Mouse (Mus musculus) right cerebral cortex, postnatal 25 days (tissue): Measurements from ENCODE around the gene Nat9.

ENCODE experiments used
- DNase-seq: peaks from one replicate; pipeline ENCODE4 v3.0.0; 2022

Gene Nat9

DNA sequence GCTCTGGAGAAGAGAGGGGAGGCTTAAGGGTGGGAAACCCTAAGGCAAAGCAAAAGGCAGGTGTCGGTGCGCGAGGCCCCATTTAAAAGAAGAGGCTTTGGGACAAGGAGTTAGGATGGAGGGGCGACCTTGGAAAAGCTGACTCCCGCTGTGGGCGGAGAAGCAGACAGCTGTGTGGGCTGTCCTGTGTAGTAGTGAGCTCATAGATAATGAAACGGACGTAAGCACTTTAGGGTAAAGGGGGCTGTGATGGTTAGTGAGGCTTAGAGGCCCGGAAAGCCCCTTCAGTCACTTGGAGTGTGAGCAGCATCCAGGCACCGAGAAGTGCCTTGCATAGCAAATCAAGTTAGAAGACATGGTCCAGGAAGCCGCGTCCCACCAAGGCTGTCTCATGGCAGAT, at the start of gene Nat9:
Gene Nat9, minus strand, starts transcription at position 167 of the 400 bp plus-strand sequence.
- no peak for DNase-seq

GRCm38 (mm10) chr11:115236570-115236969, 48.9 kb upstream of the Nat9 start:
- no peak for DNase-seq

GRCm38 (mm10) chr11:115234320-115235044, 46.8 kb upstream of the Nat9 start:
- no peak for DNase-seq

DNA sequence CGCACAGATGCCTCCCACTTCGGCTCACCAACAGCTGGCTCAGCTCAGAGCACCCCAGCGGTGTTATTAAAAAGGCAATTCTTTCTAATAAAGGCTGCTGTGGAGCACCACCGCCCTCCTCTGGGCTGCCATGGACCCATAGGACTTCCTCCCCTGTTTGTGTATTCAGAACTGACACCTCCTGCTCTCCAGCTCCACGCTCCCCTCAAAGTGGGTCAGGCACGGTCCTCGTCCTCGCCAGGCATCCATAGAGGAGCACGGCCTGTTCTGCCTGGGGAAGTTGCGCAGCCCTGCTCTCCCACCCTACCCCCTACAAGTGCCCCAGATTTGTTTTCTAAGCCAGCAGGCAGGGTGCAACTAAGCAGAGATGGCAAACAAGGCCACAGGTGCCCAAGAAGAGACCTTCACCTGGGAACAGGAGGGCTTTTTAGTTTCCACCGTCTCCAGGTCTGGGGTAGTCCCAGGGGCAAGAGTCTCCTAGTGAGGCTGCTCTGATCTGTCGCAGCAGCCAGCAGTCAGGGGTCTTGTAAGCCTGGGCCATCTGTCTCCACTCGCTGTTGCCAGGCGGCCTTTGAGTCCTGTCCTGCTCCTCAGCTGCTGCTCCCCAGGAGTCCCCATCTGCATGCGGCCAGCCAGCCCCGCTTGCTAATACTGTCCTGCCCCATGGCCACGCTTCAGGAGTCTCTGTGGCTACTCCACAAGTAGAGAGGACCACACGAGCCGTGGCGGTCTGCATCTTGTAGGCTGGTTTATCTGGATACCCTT, 46.0 kb upstream of the Nat9 start:
- DNase-seq, result peak; percentile 23

DNA sequence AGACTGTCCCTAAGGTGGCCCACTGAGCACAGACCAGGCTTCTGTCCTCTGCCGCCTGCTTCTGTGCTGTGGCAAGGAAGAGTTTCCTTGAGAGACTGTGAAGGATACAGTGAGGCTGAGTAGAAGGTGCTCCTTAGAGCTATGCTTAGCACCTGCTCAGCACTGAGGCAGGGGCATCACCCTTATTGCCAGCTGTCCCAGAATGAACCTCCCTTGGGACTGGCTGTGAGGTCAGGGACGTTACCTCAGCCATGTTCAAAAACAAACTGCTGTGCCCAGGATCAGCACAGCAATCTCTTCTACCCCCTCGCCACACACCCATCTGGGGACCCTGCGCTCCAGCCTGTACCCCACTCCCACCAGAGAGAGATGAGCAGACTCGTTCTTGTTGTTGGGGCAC, 45.2 kb upstream of the Nat9 start:
- no peak for DNase-seq

- peak; percentile 17 for DNase-seq
These were observed 44.3 kb upstream of the Nat9 start for GRCm38 (mm10) chr11:115231924-115232323.

GRCm38 (mm10) chr11:115231168-115231915, 43.7 kb upstream of the Nat9 start:
- no peak for DNase-seq

DNA sequence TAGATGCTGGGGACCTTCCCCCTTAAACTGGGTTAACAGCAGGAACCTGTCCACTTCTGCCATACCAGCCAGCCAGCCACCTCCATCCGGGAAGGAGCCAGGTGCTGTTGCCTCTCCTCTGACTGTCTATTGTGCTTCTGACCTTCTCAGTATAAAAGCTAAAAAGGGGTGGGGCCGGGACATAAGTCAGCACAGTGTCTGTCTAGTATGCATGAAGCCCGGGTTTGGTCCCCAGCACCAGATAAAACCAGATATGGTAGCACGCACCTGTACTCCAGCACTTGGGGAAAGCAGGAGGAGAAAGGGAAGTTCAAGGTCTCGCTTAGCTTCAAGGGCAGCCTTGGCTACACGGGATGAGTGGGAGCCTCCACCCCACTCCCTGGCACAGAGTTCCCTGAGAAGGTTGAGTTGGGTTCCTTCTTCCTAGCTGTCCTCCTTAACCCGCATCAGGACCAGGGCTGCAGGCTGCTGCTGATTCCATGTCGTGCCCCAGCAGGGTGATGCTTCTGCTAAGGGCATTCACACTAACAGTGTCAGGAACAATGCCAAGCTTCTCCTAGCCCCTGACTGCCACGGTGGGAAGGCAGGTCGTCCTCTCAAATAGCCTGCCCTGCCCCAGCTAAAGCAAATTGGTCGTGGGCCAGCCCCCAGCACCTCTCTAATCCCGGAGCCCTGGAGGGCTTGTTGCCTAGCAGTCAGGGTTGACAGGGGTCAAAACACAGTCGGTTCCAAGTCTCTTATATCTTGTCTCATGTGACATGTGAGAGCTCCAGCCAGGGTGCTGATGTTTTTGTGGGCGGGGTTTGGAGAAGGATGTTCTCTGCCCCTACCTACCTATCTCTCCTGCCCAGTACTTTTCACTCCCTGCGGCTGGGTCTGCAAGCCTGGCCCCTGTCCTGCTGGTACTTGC, 41.6 kb upstream of the Nat9 start:
- DNase-seq, result no peak

DNA sequence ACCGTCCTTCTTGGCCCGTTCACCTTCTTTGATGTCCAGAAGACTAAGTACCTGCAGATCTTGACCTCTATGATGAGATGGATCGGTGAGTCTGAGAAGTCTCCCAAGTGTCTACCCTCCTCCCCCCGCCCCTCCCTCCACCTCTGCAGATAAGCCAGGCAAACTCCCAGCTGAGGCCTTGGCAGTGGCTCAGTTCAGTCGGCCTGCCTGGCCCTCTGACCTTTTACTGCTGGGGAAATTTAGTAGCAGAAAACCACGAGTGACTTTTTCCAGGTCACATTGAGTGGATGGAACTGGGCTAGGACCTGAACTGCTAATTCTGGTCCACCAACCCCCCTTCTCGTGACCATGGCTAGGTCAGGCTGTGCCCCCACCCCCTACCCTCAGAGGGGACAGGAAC, 40.8 kb upstream of the Nat9 start:
- DNase-seq, result no peak

- no peak for DNase-seq
These were observed 40.0 kb upstream of the Nat9 start for GRCm38 (mm10) chr11:115227640-115228039.

DNA sequence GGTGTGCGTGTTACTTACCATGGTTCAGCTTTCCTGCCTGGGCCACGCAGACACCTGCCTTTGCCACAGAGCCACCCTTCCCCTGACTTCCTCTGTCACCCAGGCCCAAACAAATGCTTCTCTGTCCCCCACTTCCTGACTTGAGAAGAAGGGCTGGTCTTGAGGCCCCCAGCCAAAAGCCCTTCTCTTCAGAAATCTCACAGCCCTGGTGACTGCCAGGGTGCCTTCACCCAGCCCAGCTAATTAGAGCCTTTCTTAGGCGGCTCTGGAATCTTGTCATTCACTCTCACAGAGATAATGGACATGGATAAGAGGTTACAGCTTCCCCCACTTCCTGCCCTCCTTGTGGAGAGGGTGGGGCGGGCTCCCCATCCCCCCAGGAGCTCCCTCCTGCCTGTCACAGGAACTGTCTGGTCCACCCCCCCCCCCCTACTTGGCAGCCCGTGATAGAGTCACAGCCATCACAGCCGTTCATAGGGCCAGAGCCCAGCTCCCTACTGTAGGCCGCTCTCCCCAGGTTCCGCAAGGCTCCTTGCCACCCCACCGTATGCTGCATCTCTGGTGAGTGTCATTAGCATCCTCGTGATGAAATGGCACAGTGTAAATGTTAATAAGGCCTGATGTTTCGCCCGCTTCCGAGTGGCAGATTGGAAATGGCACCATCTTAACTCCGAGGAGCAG, 39.3 kb upstream of the Nat9 start:
- DNase-seq, result no peak

DNA sequence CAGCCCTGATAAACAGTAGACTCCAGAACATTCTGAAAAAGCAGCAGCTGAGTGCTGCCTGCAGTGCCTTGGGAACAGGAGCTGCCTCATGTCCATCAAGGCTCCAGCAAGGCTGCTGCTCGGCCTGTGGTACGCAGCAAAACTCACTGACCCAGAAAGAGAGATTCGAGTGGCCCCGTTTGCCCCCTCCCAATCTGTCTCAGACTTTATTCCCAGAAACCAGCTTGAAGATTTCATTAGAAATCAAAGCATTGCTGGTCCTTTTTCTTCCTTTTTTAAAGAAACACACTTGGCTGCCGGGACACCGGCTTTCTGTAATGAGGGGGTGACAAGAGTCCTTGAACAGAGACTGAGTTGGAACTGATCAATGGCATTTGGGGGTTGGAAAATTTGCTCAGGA, 37.6 kb upstream of the Nat9 start:
- no peak for DNase-seq

DNA sequence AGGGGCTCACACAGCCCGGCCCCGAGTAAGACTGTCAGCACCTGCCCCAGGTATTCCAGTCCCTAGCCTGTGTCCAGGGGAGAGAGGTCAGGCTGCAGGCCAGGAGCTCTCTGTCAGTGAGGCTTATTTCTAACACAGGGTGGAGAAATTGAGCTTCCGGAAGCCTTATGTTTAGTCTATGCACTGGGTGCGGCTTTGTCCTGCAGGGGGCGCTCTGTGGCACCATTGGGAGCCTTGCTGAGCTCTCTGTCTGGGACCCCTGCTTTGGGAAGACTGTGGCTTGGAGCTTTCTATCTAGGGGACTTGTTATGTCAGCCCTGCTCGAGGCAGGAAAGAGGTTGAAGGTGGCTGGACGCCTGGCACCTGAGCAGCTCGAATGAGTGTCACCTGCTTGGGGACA, 37.2 kb upstream of the Nat9 start:
- DNase-seq, result peak; percentile 18

GRCm38 (mm10) chr11:115223877-115224276, 36.2 kb upstream of the Nat9 start:
- DNase-seq, result no peak

DNA sequence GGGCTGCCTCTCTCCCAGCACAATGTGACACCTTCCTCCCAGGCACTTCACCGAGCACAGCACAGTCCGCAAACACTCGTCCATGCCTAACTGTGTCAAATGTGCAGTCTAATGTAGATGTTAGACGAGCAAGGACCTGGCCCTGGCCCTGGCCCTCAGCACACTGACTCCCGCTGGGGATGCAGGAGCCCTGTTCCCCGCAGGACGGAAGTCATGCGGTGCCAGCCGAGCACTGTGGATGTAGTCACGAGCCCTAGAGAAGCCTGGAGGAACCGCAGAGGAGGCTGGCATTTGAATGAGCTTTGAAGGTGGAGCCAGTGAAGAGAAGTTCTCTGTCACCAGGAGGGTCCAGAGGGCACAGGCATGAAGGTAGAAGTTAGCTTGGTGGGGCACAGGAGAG, 35.8 kb upstream of the Nat9 start:
- DNase-seq, result no peak

DNA sequence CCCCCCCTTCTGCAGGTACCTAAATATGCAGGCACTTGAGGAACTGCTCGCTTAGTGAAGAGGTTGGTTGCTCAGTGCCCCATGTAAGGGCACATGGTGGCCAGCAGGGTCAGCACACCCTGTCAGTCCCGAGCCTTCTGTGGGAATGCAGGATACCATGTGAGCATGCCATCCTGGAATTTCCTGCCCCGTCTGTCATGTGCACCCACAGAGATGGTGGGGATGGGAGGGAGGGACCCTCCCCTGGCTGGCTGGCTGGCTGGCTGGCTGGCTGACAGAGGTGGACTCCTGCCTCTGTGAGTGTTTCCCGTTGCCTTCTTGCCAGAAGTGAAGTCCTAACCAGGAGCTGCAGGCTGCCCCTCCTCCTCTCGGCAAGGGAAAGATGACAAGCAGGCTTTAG, 34.9 kb upstream of the Nat9 start:
- no peak for DNase-seq

DNA sequence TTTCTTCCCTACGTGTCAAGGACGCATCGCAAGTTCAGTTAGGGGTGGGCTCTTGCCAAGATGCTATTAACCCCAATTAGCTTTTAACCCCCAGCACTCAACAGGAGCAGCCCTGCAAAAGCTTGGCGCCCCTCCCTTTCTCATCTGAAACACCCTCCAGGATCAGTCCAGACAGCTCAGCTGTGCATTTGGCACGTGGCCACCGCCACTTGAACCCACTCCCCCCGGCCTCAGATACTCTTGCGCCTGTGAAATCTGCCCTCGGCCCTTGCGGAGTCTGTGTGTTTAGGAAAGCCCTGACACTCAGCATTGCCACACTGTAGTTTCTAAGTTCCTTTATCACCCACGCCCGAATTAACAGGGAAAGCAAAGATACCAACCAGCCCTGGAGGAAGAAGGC, 34.4 kb upstream of the Nat9 start:
- no peak for DNase-seq

GRCm38 (mm10) chr11:115219685-115220084, 32.0 kb upstream of the Nat9 start:
- DNase-seq, result no peak

- DNase-seq, result no peak
These were observed 31.6 kb upstream of the Nat9 start for GRCm38 (mm10) chr11:115219263-115219662.

DNA sequence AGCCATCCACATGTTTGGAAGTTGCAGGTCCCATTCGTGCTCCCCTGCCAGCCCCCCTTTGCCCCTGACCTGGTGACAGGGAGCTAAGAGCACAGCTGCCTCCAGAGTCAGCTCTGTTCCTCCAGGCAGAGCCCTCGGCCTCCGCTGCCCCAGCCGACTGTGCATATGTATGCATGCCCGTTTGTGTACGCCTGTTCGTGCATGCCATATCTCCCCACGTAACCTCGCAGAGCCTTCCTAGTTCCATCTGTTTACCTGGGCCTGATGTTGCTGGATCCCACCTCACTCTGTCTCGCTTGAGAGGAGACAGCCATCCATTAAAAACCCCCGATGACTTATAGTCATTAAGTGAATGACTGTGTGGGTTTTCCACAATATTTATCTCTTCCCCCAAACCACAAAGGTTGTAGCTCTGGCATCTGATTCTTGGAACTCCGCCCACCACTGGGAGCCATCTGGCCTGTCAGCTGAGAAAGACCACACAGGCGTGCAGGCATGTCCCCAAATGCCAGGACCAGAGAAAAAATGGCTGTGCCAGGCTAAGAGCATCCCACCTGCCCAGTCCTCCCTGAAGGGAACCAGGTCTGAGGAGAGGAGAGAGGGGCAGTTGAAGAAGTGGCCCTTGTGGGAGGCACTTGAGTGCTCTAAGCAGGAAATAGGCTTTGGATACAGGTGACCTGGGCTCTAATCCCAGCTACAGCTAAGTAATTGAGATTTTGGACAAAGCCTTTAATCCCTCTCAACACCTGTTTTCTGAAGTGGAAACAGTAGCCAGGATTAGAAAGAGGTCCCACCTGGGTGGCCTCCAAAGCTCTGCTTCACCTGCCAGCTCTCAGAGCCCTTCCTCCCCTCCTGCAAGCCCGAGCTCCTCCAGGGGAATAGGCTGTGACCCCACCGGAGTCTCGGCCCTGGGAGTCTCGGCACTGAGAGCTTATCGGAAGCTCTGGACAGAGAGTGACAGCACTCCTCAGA, 30.1 kb upstream of the Nat9 start:
- no peak for DNase-seq

DNA sequence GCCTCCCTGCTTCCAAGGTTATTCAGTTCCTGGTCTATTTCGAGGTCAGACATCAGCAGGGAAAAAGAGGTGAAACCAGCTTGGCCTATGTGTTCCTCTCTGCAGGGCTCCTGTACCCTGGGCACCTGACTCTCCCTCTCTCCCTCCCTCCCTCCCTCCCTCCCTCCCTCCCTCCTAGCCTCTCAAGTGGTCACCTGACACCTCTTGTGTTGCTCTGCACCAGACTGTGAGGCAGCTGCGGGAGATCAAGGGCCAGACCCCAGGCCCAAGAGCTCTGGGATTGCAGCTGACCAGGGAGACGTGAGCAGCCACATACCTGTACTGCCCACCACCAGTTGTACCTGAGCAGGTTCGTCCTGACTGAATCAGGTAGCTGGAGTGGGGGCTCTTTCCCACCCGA, 27.5 kb upstream of the Nat9 start:
- DNase-seq, result no peak
